Mouse (Mus musculus) limb, embryonic 11.5 days (tissue): ENCODE data around the gene Ccl3. TPM values are rescaled to one million over a fixed set of nuclear protein-coding genes. Genes with fewer than 3 reads are reported as not detected.

Experiments used
- ATAC-seq: fragments of 200-750 bp; cut with Nextera tagmentation; 2 replicates; pipeline ENCODE4 v1.8.0; 2017; ENCODE audit warnings: low read depth; ENCODE audit not compliant: insufficient number of reproducible peaks, low FRiP score, low TSS enrichment
- DNase-seq: peaks from one replicate; pipeline ENCODE4 v3.0.0-alpha.2; 2015; ENCODE audit warnings: low spot score
- H3K27ac ChIP-seq: fragments of 300-500 bp; sonication (generic); replicated peaks from 2 replicates; pipeline ENCODE4 v1.5.1; 2014; ENCODE audit warnings: low read depth, mild to moderate bottlenecking, low read length
- H3K27me3 ChIP-seq: fragments of 300-500 bp; sonication (generic); 2 replicates; pipeline ENCODE4 v1.6.1; 2014; ENCODE audit warnings: mild to moderate bottlenecking, low read length, mixed read lengths; ENCODE audit not compliant: control insufficient read depth, insufficient read depth
- H3K36me3 ChIP-seq: fragments of 300-500 bp; sonication (generic); 2 replicates; pipeline ENCODE4 v1.6.1; 2014; ENCODE audit warnings: mild to moderate bottlenecking, low read length, moderate library complexity, mixed read lengths; ENCODE audit not compliant: control insufficient read depth, insufficient read depth
- H3K4me1 ChIP-seq: fragments of 300-500 bp; sonication (generic); 2 replicates; pipeline ENCODE4 v1.6.1; 2014; ENCODE audit warnings: low read length, mixed read lengths; ENCODE audit not compliant: control insufficient read depth, insufficient read depth
- H3K4me2 ChIP-seq: fragments of 300-500 bp; sonication (generic); 2 replicates; pipeline ENCODE4 v1.6.1; 2014; ENCODE audit warnings: low read depth, mild to moderate bottlenecking, moderate library complexity; ENCODE audit not compliant: severe bottlenecking
- H3K4me3 ChIP-seq: fragments of 300-500 bp; sonication (generic); 2 replicates; pipeline ENCODE4 v1.5.1; 2014; ENCODE audit warnings: low read depth, low read length
- H3K9ac ChIP-seq: fragments of 300-500 bp; sonication (generic); 2 replicates; pipeline ENCODE4 v1.6.1; 2014; ENCODE audit warnings: mild to moderate bottlenecking, low read length
- H3K9me3 ChIP-seq: fragments of 300-500 bp; sonication (generic); 2 replicates; pipeline ENCODE4 v1.6.1; 2016; ENCODE audit warnings: low read length; ENCODE audit not compliant: control insufficient read depth
- WGBS: fragments of 180-500 bp; shearing (Covaris S2); extraction: QIAGEN DNeasy Blood & Tissue Kit; methylation state at CpG from one replicate; pipeline ENCODE4 v1.1.7; 2014; 5-methylcytosine and 5-hydroxymethylcytosine counted together
- polyA plus RNA-seq: library from polyadenylated mRNA; unstranded; fragments of >200 nt; fragmentation: Nextera tagmentation; extraction: Ambion mirVana; gene quantifications from 2 replicates; pipeline ENCODE4 v1.2.1, GENCODE M21; 2014

The Ccl3 gene
- polyA plus RNA-seq, 1 experiment from 2014 or later, result 0.20 TPM

- H3K9me3 ChIP-seq, result no peaks in the 10 kb centered on the region
- no peak overlapping the region for H3K4me3 ChIP-seq
- no peak overlapping the region for H3K4me2 ChIP-seq
- 90% methylated on average over 8 of the region's 8 CpGs for WGBS
- H3K9ac ChIP-seq, result no peak overlapping the region
- no peaks in the 10 kb centered on the region for H3K27me3 ChIP-seq
- H3K4me1 ChIP-seq, result no peaks in the 10 kb centered on the region
- H3K36me3 ChIP-seq, result no peaks in the 10 kb centered on the region
- no peak overlapping the region for H3K27ac ChIP-seq
- ATAC-seq (no peak), DNase-seq (no peak)
These were observed 5.5 kb upstream of the Ccl3 start for GRCm38 (mm10) chr11:83654606-83655005.

DNA sequence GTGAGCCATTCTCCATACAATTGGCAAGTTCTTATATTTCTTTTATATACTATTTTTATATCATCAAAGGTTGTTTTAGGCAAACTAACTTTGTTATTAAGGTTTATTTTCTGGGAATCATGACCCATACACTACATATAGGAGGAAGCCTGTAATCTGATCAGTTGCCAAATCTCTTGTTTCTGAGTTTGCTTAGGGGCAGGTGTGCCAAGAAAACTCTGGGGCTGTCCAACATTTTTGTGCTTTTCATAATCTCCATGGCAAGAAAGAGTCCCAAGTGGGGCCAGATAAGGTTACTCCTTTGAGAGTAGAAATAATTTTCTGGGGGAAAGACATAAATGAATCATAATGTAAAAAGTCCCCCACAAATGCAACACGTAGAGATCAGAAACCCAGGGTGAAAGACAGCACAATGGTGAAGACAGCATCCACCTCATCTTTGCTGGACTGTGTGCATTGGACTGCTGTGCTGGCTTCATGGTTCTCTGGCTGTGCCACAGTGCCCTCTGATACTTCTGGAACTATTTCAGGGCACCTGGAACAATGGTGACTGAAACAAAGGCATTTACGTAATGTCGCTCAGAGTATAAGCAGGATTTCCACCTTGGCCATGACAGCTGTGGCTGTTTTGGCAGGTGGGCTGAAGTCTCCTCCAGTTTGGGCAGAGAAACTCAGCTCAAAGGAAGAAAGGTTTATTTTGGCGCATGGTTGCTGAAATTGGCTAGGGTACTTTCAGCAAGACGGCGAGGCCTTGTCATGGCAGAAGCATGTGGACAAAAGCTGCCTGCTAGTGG, 2.6 kb downstream of the Ccl3 start:
- no peaks in the 10 kb centered on the region for H3K4me1 ChIP-seq
- H3K9ac ChIP-seq, result no peak overlapping the region
- 93% methylated on average over 6 of the region's 6 CpGs for WGBS
- no peak overlapping the region for H3K4me3 ChIP-seq
- no peaks in the 10 kb centered on the region for H3K36me3 ChIP-seq
- no peaks in the 10 kb centered on the region for H3K9me3 ChIP-seq
- no peak overlapping the region for H3K4me2 ChIP-seq
- no peak for DNase-seq
- ATAC-seq, result no peak
- H3K27me3 ChIP-seq, result no peaks in the 10 kb centered on the region
- no peak overlapping the region for H3K27ac ChIP-seq

DNA sequence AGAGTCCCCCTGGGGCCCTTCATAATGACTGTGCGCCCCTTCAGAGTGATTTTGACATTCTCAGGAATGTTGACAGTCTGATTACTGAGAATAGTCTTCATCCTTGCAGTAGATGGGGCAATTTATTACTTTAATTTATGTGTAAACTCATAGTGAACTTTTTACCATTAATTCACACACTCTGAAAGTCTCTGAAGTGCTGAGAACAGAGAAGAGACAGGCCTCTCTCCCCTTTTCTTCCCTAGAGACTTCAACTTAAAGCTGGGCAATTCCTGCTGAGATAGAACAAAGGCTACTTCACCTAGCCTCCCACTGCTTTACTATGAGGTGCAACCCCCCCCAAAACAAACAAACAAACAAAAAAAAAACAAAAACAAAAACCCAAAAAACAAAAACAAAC, 3.6 kb downstream of the Ccl3 start, which contains the start of gene Rpl9-ps1:
Gene Rpl9-ps1, minus strand, starts transcription at position 101 of the 400 bp plus-strand sequence.
- no peaks in the 10 kb centered on the region for H3K4me1 ChIP-seq

DNA sequence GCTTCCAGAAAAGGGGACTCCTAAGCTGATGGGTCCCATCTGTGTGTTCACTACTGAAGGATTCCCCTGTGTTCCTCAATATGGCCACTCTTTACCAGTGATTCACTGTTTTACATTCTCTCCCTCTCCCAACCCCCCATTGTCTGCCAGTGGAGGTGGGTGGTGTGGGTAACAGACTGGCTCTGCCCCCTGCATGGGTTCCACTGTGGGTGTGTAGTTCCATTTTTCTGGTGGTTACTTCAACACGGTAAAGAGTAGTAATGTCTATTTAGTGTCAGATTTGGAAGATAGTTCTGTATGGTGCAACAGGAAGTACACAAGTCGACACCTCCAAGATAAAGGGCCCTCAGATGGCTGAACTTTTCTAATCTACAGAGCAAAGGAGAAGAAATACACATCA, 7.9 kb downstream of the Ccl3 start:
- Histone ChIP-seq H3K4me1 (no peaks in the 10 kb centered on the region), H3K4me2 (no peak overlapping the region), H3K9ac (no peak overlapping the region), H3K27ac (no peak overlapping the region), H3K9me3 (no peaks in the 10 kb centered on the region), H3K36me3 (no peaks in the 10 kb centered on the region), H3K4me3 (no peak overlapping the region), H3K27me3 (no peaks in the 10 kb centered on the region)
- DNase-seq, result no peak
- WGBS, result 86% methylated on average over 2 of the region's 2 CpGs
- no peak for ATAC-seq

More for the DNA sequence above, 3.6 kb downstream of the Ccl3 start, which contains the start of gene Rpl9-ps1:
- Histone ChIP-seq H3K9me3 (no peaks in the 10 kb centered on the region), H3K4me2 (no peak within 1 kb of the TSS), H3K9ac (no peak within 1 kb of the TSS), H3K36me3 (no peaks in the 10 kb centered on the region), H3K27me3 (no peaks in the 10 kb centered on the region), H3K27ac (no peak within 1 kb of the TSS), H3K4me3 (no peak within 1 kb of the TSS)
- WGBS, result 82% methylated on average over 1 of the region's 1 CpGs
- no peak for ATAC-seq
- DNase-seq, result no peak

GRCm38 (mm10) chr11:83640141-83640540, 9.0 kb downstream of the Ccl3 start:
- H3K36me3 ChIP-seq, result no peaks in the 10 kb centered on the region
- H3K9ac ChIP-seq, result no peak overlapping the region
- WGBS, result 79% methylated on average over 5 of the region's 5 CpGs
- no peak for DNase-seq
- no peak overlapping the region for H3K4me2 ChIP-seq
- no peaks in the 10 kb centered on the region for H3K27me3 ChIP-seq
- H3K4me3 ChIP-seq, result no peak overlapping the region
- no peaks in the 10 kb centered on the region for H3K4me1 ChIP-seq
- ATAC-seq, result no peak
- H3K27ac ChIP-seq, result no peak overlapping the region
- H3K9me3 ChIP-seq, result no peaks in the 10 kb centered on the region

DNA sequence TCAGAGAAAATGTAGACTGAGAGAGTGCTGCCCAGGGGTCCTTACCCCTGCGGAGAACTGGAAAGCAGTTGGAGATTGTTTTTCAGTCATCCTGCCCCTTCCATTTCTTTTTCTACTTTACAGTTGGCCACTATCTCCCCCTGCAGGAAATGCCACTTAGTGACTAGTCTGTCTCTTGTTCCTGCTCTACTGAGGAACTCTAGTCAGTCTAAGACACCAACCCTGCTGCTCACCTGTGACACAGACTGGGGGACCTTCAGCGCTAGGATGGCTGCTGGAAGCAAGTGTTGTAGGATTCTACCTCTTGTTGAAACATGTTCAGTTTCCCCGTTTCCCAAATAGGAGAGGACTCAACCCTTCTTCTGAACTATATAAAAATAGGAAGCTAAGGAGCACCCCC, 9.6 kb downstream of the Ccl3 start:
- WGBS, result 71% methylated on average over 3 of the region's 3 CpGs
- Histone ChIP-seq H3K9me3 (no peaks in the 10 kb centered on the region), H3K27me3 (no peaks in the 10 kb centered on the region), H3K4me1 (no peaks in the 10 kb centered on the region), H3K4me3 (no peak overlapping the region), H3K9ac (no peak overlapping the region), H3K4me2 (no peak overlapping the region), H3K27ac (no peak overlapping the region), H3K36me3 (no peaks in the 10 kb centered on the region)
- ATAC-seq, result no peak
- no peak for DNase-seq

DNA sequence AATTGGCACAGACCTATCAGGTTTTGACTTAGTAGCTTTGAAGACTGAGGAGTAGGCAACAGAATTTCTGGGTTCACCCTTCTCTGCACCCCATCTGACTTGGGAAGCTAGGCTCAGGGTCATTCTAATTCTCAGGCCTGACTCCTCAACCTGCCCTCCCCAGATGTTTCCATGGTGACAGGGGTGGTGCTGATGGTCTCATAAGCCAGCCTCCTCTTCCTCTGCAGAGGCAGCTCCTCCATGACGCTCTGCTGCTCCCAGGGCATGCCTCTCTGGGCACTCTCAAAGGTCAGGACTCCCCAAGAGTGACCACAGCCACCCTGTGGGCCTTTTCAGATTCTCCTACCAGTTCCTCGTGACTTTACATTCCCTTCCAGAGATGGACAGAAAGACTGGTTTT, 10.2 kb downstream of the Ccl3 start:
- no peak for ATAC-seq

GRCm38 (mm10) chr11:83636742-83637235, 12.4 kb downstream of the Ccl3 start:
- no peaks in the 10 kb centered on the region for H3K9me3 ChIP-seq
- 77% methylated on average over 1 of the region's 1 CpGs for WGBS
- no peaks in the 10 kb centered on the region for H3K4me1 ChIP-seq
- H3K36me3 ChIP-seq, result no peaks in the 10 kb centered on the region
- H3K4me3 ChIP-seq, result no peak overlapping the region
- no peak overlapping the region for H3K4me2 ChIP-seq
- H3K9ac ChIP-seq, result no peak overlapping the region
- no peak overlapping the region for H3K27ac ChIP-seq
- ATAC-seq, result no peak
- DNase-seq, result no peak
- no peaks in the 10 kb centered on the region for H3K27me3 ChIP-seq

More for the DNA sequence above, 10.2 kb downstream of the Ccl3 start:
- Histone ChIP-seq H3K27ac (no peak overlapping the region), H3K9me3 (no peaks in the 10 kb centered on the region), H3K4me3 (no peak overlapping the region), H3K27me3 (no peaks in the 10 kb centered on the region), H3K36me3 (no peaks in the 10 kb centered on the region), H3K4me2 (no peak overlapping the region), H3K4me1 (no peaks in the 10 kb centered on the region), H3K9ac (no peak overlapping the region)
- no peak for DNase-seq
- 59% methylated on average over 2 of the region's 2 CpGs for WGBS
